Mouse (Mus musculus) midbrain, postnatal 0 days (tissue): ENCODE results near the gene Sectm1a. TPM values are rescaled to one million over a fixed set of nuclear protein-coding genes. Genes with fewer than 3 reads are reported as not detected.
"Not testable (repeated sequence)": the region's sequence is repeated elsewhere in the genome, so short reads cannot be mapped to it uniquely, and the experiment has no call there.

Experiments used
- ATAC-seq: fragments of 200-750 bp; cut with Nextera tagmentation; 2 replicates; pipeline ENCODE4 v1.8.0; 2017; ENCODE audit warnings: moderate number of reproducible peaks, mild to moderate bottlenecking, moderate TSS enrichment, moderate library complexity; ENCODE audit not compliant: low FRiP score
- DNase-seq: peaks from one replicate; pipeline ENCODE4 v3.0.0-alpha.2; 2015; ENCODE audit warnings: low spot score
- H3K27ac ChIP-seq: fragments of 300-500 bp; sonication (generic); 2 replicates; pipeline ENCODE4 v1.5.1; 2014; ENCODE audit warnings: low read depth, mild to moderate bottlenecking, low read length, mixed read lengths
- H3K27me3 ChIP-seq: fragments of 300-500 bp; sonication (generic); 2 replicates; pipeline ENCODE4 v1.6.1; 2014; ENCODE audit warnings: low read length, control low read depth, mixed read lengths; ENCODE audit not compliant: insufficient read depth
- H3K36me3 ChIP-seq: fragments of 300-500 bp; sonication (generic); 2 replicates; pipeline ENCODE4 v1.6.1; 2014; ENCODE audit warnings: low read length, control low read depth, mixed read lengths; ENCODE audit not compliant: insufficient read depth
- H3K4me1 ChIP-seq: fragments of 300-500 bp; sonication (generic); 2 replicates; pipeline ENCODE4 v1.6.1; 2014; ENCODE audit warnings: mild to moderate bottlenecking, control low read depth, antibody characterized with exemption, low read length, mixed read lengths; ENCODE audit not compliant: insufficient read depth
- H3K4me2 ChIP-seq: fragments of 300-500 bp; sonication (generic); 2 replicates; pipeline ENCODE4 v1.6.1; 2014; ENCODE audit warnings: low read depth, mild to moderate bottlenecking, low read length, mixed read lengths; ENCODE audit not compliant: poor library complexity, severe bottlenecking
- H3K4me3 ChIP-seq: fragments of 300-500 bp; sonication (generic); 2 replicates; pipeline ENCODE4 v1.5.1; 2014; ENCODE audit warnings: low read depth, mild to moderate bottlenecking, low read length, moderate library complexity
- H3K9ac ChIP-seq: fragments of 300-500 bp; sonication (generic); replicated peaks from 2 replicates; pipeline ENCODE4 v1.6.1; 2014; ENCODE audit warnings: mild to moderate bottlenecking, low read length, moderate library complexity, mixed read lengths; ENCODE audit not compliant: poor library complexity, severe bottlenecking
- H3K9me3 ChIP-seq: fragments of 300-500 bp; sonication (generic); 2 replicates; pipeline ENCODE4 v1.6.1; 2016; ENCODE audit warnings: low read length, control low read depth
- CTCF ChIP-seq: IDR thresholded peaks from 2 replicates; pipeline ENCODE4 v1.5.1; 2016; ENCODE audit warnings: antibody characterized with exemption, mild to moderate bottlenecking
- WGBS: fragments of 180-500 bp; shearing (Covaris S2); extraction: QIAGEN DNeasy Blood & Tissue Kit; methylation state at CpG from one replicate; pipeline ENCODE4 v1.1.7; 2014; 5-methylcytosine and 5-hydroxymethylcytosine counted together
- polyA plus RNA-seq: library from polyadenylated mRNA; unstranded; fragments of >200 nt; fragmentation: Nextera tagmentation; extraction: Ambion mirVana; gene quantifications from 2 replicates; pipeline ENCODE4 v1.2.1, GENCODE M21; 2015
- total RNA-seq: library from RNA; depleted of rRNA; stranded (reverse); fragments of >200 nt; gene quantifications from 2 replicates; pipeline ENCODE4 v1.2.3, GENCODE M21; 2014

The Sectm1a gene
- total and polyA plus RNA-seq, 2 experiments from 2014 or later: not detected

DNA sequence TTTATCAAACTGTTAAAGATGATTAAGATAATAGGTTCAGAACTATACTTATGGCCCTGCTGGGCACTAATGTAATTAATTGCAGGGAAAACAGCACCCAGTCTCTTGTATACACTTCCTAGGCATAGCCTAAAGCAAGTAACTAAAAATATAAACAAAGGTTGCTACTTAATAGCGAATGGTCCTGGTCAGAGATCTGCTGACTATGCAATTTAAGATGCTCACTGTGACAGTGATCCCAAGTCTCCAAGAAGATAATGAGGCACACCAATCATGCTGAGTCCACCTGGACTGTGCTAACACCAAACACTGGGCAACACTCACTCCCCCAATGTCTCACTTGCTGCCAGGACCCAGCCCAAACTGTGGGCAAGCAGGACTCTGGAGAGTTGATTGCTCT, 31.2 kb downstream of the Sectm1a start:
- Histone ChIP-seq H3K27me3 (no peaks in the 10 kb centered on the region), H3K36me3 (no peaks in the 10 kb centered on the region), H3K27ac (no peak overlapping the region), H3K4me3 (no peak overlapping the region), H3K9ac (no peak overlapping the region), H3K4me2 (no peak overlapping the region), H3K9me3 (no peaks in the 10 kb centered on the region), H3K4me1 (no peaks in the 10 kb centered on the region)
- ATAC-seq: no peak
- WGBS: 74% methylated on average over 1 of the region's 1 CpGs
- no peak for TF ChIP-seq CTCF
- no peak for DNase-seq

DNA sequence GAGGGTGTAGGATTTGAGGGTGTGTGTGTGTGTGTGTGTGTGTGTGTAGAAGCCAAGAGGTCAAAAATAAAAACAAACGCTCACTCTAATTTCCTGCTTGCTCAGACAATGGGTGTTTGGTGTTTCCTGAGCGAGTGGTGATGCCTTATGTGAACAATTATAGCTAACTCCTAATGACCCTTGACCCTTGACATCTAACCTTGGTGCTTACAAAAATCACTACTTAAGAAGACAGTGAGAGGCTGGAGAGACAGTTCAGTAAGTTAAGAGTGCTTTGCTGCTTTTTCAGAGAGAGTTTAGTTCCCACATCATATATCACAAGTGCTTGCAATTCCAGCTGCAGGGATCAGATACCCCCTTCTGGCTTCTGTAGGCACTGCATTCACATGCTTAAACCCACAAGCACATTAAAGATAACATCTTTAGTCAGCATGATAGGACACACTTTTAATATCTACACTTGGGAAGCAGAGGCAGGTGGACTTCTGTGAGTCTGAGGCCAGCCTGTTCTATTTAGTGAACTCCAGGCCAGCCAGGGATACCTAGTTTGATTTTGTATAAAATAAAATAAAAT, 33.1 kb downstream of the Sectm1a start:
- ATAC-seq: no peak
- 80% methylated on average over 2 of the region's 2 CpGs for WGBS
- H3K9ac ChIP-seq: no peak overlapping the region
- no peak overlapping the region for H3K4me2 ChIP-seq
- TF ChIP-seq CTCF: peak; percentile 72
- no peak overlapping the region for H3K4me3 ChIP-seq
- H3K36me3 ChIP-seq: no peaks in the 10 kb centered on the region
- DNase-seq: peak; percentile 24
- H3K4me1 ChIP-seq: no peaks in the 10 kb centered on the region
- no peak overlapping the region for H3K27ac ChIP-seq
- H3K27me3 ChIP-seq: no peaks in the 10 kb centered on the region
- H3K9me3 ChIP-seq: no peaks in the 10 kb centered on the region

DNA sequence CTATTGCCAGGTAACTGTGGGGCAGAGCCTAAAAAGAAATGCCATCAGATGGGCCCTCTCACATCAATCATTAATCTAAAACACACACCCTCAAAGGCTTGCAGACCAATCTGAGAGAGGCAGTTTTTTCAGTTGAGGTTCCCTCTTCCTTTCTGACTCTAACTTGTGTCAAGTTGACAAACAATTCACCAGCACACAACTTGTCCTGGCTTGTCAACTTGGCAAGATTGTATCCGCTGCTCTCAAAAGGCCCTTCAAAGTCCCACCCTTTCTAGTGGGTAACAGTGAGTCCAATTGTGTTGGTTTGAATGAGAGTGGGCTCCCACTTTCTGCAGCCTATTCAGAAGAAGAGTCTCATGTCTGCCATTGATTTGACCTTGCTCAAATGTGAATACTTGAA, 35.7 kb downstream of the Sectm1a start:
- no peak overlapping the region for H3K4me3 ChIP-seq

DNA sequence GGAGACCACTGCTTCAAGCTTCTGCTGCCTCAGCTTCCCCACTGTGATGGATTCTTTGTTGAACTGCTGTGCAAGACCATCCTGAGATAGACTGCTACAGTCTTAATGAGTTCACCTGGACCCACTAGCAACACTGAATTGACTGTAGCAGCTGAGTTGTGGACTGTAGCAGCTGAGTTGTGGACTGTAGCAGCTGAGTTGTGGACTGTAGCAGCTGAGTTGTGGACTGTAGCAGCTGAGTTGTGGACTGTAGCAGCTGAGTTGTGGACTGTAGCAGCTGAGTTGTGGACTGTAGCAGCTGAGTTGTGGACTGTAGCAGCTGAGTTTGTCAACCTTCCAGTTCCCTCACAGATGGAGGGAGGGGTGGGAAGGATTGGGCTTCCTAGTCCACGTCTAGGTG, 38.0 kb downstream of the Sectm1a start:
- H3K4me1 ChIP-seq, DNase-seq, H3K4me2 ChIP-seq, H3K9me3 ChIP-seq, H3K27me3 ChIP-seq, H3K9ac ChIP-seq, H3K4me3 ChIP-seq, H3K36me3 ChIP-seq, ATAC-seq, H3K27ac ChIP-seq: not testable (repeated sequence)
- 52% methylated on average over 1 of the region's 1 CpGs for WGBS

More for the DNA sequence above, 35.7 kb downstream of the Sectm1a start:
- DNase-seq (peak; percentile 21), ATAC-seq (no peak)
- no peaks in the 10 kb centered on the region for H3K27me3 ChIP-seq
- no peak overlapping the region for H3K4me2 ChIP-seq
- H3K4me1 ChIP-seq: no peaks in the 10 kb centered on the region
- no peak for TF ChIP-seq CTCF
- H3K27ac ChIP-seq: no peak overlapping the region
- 50% methylated on average over 1 of the region's 1 CpGs for WGBS
- H3K36me3 ChIP-seq: no peaks in the 10 kb centered on the region
- H3K9ac ChIP-seq: no peak overlapping the region
- no peaks in the 10 kb centered on the region for H3K9me3 ChIP-seq

DNA sequence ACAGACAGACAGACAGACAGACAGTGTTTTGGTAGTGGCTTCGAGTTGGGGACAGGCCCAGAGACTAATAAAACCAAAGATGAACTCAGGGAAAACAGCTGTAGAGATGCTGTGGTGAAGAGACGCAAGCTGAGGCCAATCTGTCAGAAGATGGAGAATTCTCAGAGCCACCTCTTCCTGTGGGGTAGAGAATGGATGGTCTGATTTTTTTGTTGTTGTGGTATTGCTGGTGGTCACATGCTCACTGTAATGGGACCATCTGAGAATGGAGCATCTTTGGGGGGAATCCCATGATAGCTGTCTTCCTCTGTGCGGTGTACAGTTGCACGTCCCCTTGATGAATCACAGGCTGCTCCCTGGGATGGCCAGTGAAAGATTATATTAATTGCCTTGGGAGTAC, 38.5 kb downstream of the Sectm1a start:
- no peak overlapping the region for H3K4me2 ChIP-seq
- 80% methylated on average over 4 of the region's 4 CpGs for WGBS
- no peaks in the 10 kb centered on the region for H3K9me3 ChIP-seq
- no peak for DNase-seq
- ATAC-seq: no peak
- no peak overlapping the region for H3K4me3 ChIP-seq
- H3K36me3 ChIP-seq: no peaks in the 10 kb centered on the region
- H3K27ac ChIP-seq: no peak overlapping the region
- no peaks in the 10 kb centered on the region for H3K4me1 ChIP-seq
- H3K27me3 ChIP-seq: no peaks in the 10 kb centered on the region
- no peak overlapping the region for H3K9ac ChIP-seq
- TF ChIP-seq CTCF: no peak

DNA sequence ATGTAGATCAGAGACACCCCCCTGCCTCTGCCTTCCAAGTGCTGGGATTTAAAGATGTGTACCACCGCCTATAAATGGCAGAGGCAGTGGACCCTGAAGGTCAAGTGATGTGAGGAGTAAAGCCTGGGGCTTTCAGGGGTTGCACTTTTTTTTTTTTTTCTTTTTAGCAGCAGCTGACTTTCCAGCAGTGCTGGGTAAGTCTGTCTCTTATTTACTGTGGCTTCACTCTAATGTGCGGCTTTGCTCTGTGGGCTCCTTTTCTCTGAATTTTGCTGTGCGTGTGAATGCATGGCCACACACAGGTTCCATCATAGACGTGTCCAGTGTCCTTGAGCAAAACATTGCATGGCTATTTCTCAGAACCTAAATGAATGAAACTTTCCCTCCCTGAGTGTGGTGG, 39.4 kb downstream of the Sectm1a start:
- no peak overlapping the region for H3K4me3 ChIP-seq
- H3K9me3 ChIP-seq: no peaks in the 10 kb centered on the region
- ATAC-seq: no peak
- no peaks in the 10 kb centered on the region for H3K4me1 ChIP-seq
- H3K4me2 ChIP-seq: no peak overlapping the region
- WGBS: 74% methylated on average over 4 of the region's 4 CpGs
- DNase-seq: no peak
- no peaks in the 10 kb centered on the region for H3K27me3 ChIP-seq
- no peak overlapping the region for H3K9ac ChIP-seq
- H3K36me3 ChIP-seq: no peaks in the 10 kb centered on the region
- no peak for TF ChIP-seq CTCF
- no peak overlapping the region for H3K27ac ChIP-seq
